Mouse (Mus musculus) midbrain, postnatal 0 days (tissue): ENCODE data around the gene Gse1. TPM values are rescaled to one million over a fixed set of nuclear protein-coding genes. Genes with fewer than 3 reads are reported as not detected.
A peak's percentile ranks its signal among the peaks of the same experiment; 100 is the strongest.

Experiments used
- ATAC-seq: fragments of 200-750 bp; cut with Nextera tagmentation; 2 replicates; pipeline ENCODE4 v1.8.0; 2017; ENCODE audit warnings: moderate number of reproducible peaks, mild to moderate bottlenecking, moderate TSS enrichment, moderate library complexity; ENCODE audit not compliant: low FRiP score
- DNase-seq: peaks from one replicate; pipeline ENCODE4 v3.0.0-alpha.2; 2015; ENCODE audit warnings: low spot score
- H3K27ac ChIP-seq: fragments of 300-500 bp; sonication (generic); 2 replicates; pipeline ENCODE4 v1.5.1; 2014; ENCODE audit warnings: low read depth, mild to moderate bottlenecking, low read length, mixed read lengths
- H3K27me3 ChIP-seq: fragments of 300-500 bp; sonication (generic); 2 replicates; pipeline ENCODE4 v1.6.1; 2014; ENCODE audit warnings: low read length, control low read depth, mixed read lengths; ENCODE audit not compliant: insufficient read depth
- H3K36me3 ChIP-seq: fragments of 300-500 bp; sonication (generic); 2 replicates; pipeline ENCODE4 v1.6.1; 2014; ENCODE audit warnings: low read length, control low read depth, mixed read lengths; ENCODE audit not compliant: insufficient read depth
- H3K4me1 ChIP-seq: fragments of 300-500 bp; sonication (generic); 2 replicates; pipeline ENCODE4 v1.6.1; 2014; ENCODE audit warnings: mild to moderate bottlenecking, control low read depth, antibody characterized with exemption, low read length, mixed read lengths; ENCODE audit not compliant: insufficient read depth
- H3K4me2 ChIP-seq: fragments of 300-500 bp; sonication (generic); 2 replicates; pipeline ENCODE4 v1.6.1; 2014; ENCODE audit warnings: low read depth, mild to moderate bottlenecking, low read length, mixed read lengths; ENCODE audit not compliant: poor library complexity, severe bottlenecking
- H3K4me3 ChIP-seq: fragments of 300-500 bp; sonication (generic); 2 replicates; pipeline ENCODE4 v1.5.1; 2014; ENCODE audit warnings: low read depth, mild to moderate bottlenecking, low read length, moderate library complexity
- H3K9ac ChIP-seq: fragments of 300-500 bp; sonication (generic); replicated peaks from 2 replicates; pipeline ENCODE4 v1.6.1; 2014; ENCODE audit warnings: mild to moderate bottlenecking, low read length, moderate library complexity, mixed read lengths; ENCODE audit not compliant: poor library complexity, severe bottlenecking
- H3K9me3 ChIP-seq: fragments of 300-500 bp; sonication (generic); 2 replicates; pipeline ENCODE4 v1.6.1; 2016; ENCODE audit warnings: low read length, control low read depth
- CTCF ChIP-seq: IDR thresholded peaks from 2 replicates; pipeline ENCODE4 v1.5.1; 2016; ENCODE audit warnings: antibody characterized with exemption, mild to moderate bottlenecking
- WGBS: fragments of 180-500 bp; shearing (Covaris S2); extraction: QIAGEN DNeasy Blood & Tissue Kit; methylation state at CpG from one replicate; pipeline ENCODE4 v1.1.7; 2014; 5-methylcytosine and 5-hydroxymethylcytosine counted together
- polyA plus RNA-seq: library from polyadenylated mRNA; unstranded; fragments of >200 nt; fragmentation: Nextera tagmentation; extraction: Ambion mirVana; gene quantifications from 2 replicates; pipeline ENCODE4 v1.2.1, GENCODE M21; 2015
- total RNA-seq: library from RNA; depleted of rRNA; stranded (reverse); fragments of >200 nt; gene quantifications from 2 replicates; pipeline ENCODE4 v1.2.3, GENCODE M21; 2014

Gene Gse1
- total and polyA plus RNA-seq, 2 experiments from 2014 or later, result 12.4 to 51.3 TPM

DNA sequence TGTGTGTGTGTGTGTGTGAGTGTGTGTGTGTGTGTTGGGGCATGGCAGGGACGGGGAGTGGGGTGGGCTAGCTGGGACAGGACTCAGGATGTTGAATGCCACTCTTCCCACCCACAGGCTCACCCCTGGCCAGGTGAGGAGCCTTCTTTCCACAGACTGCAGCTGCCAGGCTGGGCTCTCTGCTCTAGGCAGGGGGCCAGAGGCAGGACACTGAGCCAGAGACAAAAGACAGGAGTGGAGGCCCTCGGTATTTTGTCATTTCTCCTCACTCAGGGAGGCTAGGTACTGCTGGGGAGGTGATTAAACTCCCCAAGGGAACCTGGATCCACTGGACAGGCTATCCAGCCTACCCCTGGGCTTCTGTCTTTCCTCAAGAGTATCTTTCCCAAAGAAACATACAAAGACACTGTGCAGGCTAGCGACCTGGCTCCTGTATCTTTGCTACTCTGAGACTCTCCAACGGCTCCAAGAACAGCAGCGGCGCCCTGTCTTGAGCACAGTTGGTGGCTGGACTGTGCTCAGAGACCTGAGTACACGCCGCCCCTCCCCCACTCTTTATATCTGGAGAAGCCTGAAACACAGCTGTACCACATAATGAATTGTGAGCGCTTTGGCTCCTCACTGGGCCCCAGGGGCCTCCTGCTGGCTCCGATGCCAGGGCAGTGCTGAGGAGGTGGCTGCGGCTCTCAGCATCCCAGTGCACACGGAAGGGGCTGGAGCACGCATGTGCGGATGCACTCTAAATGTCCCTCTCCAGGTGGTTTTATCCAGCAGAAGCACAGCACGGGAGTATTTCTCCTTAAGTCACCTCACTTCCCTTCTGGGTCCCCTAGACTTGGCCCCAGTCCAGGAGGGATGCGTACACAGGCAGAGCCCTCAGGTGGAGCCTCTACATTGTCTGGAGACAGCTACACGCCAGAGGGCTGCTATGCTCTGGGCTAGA, 43.1 kb upstream of the Gse1 start:
- DNase-seq, result peak; percentile 48
- Histone ChIP-seq H3K4me2 (peak overlapping the region; percentile 33; the same call in 1 of the 2 replicates), H3K4me1 (peaks cover 10% of the 10 kb centered on the region), H3K36me3 (no peaks in the 10 kb centered on the region), H3K4me3 (no peak overlapping the region), H3K9me3 (no peaks in the 10 kb centered on the region), H3K27me3 (no peaks in the 10 kb centered on the region), H3K27ac (0 out of 2 replicates have a peak overlapping the region, but pooled peaks have one; percentile 26), H3K9ac (no peak overlapping the region; the same call in 1 of the 2 replicates)
- no peak for ATAC-seq
- TF ChIP-seq CTCF, result no peak
- 24% methylated on average over 17 of the region's 17 CpGs for WGBS

DNA sequence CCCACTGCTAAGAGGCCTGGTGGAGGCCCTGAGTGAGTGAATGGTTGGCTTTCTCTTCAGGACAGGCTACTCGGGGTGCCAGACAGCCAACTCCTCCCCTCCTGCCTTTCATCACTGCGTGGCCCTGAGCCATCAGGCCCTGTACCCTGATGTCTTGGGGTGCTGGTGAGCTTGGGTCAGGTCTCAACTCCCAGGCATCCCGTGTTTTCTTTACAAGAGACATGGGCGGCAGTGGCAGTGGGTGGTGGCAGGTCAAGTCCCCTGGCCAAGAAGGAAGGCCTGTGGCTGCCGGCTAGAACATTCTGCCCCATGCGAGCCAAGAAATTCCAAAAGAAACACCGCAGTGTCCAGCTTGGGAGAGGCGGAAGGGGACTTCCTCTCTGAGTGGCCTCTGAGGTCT, 41.8 kb upstream of the Gse1 start:
- ATAC-seq (no peak), DNase-seq (peak; percentile 40)
- H3K4me2 ChIP-seq, result no peak overlapping the region
- no peaks in the 10 kb centered on the region for H3K36me3 ChIP-seq
- no peaks in the 10 kb centered on the region for H3K27me3 ChIP-seq
- H3K9me3 ChIP-seq, result no peaks in the 10 kb centered on the region
- 50% methylated on average over 8 of the region's 8 CpGs for WGBS
- peaks cover 12% of the 10 kb centered on the region for H3K4me1 ChIP-seq
- H3K4me3 ChIP-seq, result no peak overlapping the region
- no peak overlapping the region for H3K9ac ChIP-seq
- no peak for TF ChIP-seq CTCF
- no peak overlapping the region for H3K27ac ChIP-seq

DNA sequence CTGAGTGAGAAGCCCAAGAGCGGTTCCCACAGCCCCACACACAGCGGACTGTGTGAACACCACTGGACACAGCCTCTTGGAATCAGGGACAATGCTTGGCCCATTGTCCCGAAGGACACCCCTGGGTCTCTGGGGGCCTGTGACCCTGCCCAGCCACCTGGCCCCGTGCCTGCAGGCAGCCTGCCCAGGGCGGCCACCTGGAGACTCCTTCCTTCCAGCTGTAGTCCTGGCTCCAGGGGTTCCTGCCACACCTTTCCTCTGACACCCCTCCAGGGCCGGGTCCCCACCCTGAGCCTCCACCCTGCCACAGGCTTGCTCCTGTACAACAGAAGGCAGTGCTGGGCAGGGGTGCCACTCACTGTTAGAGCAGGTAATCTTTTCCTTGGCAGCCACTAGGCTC, 39.7 kb upstream of the Gse1 start:
- Histone ChIP-seq H3K27me3 (no peaks in the 10 kb centered on the region), H3K4me2 (no peak overlapping the region), H3K27ac (no peak overlapping the region), H3K9me3 (no peaks in the 10 kb centered on the region), H3K4me3 (no peak overlapping the region), H3K4me1 (peaks cover 12% of the 10 kb centered on the region), H3K36me3 (no peaks in the 10 kb centered on the region), H3K9ac (no peak overlapping the region)
- DNase-seq (no peak), ATAC-seq (no peak)
- 81% methylated on average over 6 of the region's 6 CpGs for WGBS
- TF ChIP-seq CTCF, result no peak

DNA sequence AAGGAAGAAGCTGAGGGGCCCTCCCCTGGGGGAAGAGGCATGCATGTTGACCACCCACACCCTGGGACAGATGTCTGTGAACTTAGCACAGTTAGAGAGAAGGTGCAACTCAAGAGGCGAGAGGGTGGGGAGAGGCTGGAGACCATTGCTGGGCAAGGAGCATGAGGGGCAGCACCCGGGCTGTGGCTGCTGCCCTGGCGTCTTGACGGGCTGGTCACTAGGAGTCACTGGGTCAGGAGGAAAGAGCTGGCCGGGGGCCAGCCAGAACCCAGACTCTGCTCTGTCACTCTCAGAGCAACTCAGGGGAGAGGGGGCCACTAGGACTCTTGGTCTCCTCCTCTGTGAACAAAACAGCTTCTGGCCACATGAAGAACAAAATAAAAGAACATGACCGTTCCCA, 38.8 kb upstream of the Gse1 start:
- 82% methylated on average over 6 of the region's 6 CpGs for WGBS
- DNase-seq (no peak), ATAC-seq (no peak)
- no peak for TF ChIP-seq CTCF
- Histone ChIP-seq H3K9me3 (no peaks in the 10 kb centered on the region), H3K4me3 (no peak overlapping the region), H3K27ac (no peak overlapping the region), H3K4me1 (peaks cover 12% of the 10 kb centered on the region), H3K36me3 (no peaks in the 10 kb centered on the region), H3K9ac (no peak overlapping the region), H3K4me2 (no peak overlapping the region), H3K27me3 (no peaks in the 10 kb centered on the region)

DNA sequence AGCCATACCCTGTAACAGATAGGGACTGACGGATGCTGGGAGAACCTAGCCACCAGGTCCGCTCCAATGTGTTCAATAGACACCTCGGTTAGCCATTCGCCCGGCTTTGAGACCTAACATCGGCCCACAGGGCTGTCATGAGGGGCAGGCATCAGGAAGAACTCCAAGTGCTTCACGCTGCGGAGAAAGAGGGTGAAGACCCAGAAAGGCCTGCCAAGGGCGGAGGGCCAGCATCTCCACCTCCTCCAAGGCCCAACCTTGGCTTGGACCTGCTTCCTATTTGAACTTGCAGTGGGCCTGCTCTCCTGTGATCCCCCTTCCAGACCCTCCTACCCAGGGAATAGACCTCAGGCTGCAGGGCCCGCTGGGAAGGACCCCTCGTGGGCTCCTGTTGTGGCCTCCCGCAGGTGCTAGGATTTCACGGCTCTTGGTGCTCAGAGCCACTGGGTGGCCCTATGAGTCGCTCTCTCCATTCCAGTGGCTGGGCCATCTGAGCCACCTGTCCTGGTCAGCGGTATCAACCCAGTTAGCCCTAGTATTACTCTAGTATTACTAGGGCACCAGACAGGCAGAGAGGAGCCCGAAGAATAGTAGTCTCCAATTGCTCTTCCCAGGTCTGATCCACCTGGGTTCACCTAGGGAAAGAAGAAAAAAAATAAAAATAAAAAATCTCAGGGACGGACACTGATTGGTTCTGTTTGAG, 38.0 kb upstream of the Gse1 start:
- Histone ChIP-seq H3K9ac (no peak overlapping the region), H3K27ac (peak overlapping the region; percentile 63), H3K9me3 (no peaks in the 10 kb centered on the region), H3K36me3 (no peaks in the 10 kb centered on the region), H3K4me1 (peaks cover 9% of the 10 kb centered on the region), H3K27me3 (no peaks in the 10 kb centered on the region), H3K4me2 (no peak overlapping the region), H3K4me3 (no peak overlapping the region)
- WGBS, result 83% methylated on average over 17 of the region's 17 CpGs
- ATAC-seq (no peak; the same call in 1 of the 2 replicates), DNase-seq (no peak)
- TF ChIP-seq CTCF, result no peak
